Mouse (Mus musculus): ENCODE results near the gene Map2k3. TPM values are rescaled to one million over a fixed set of nuclear protein-coding genes. Genes with fewer than 3 reads are reported as not detected.

Gene Map2k3
- polyA plus RNA-seq, 1 experiment from 2014 or later, result 37.6 TPM

DNA sequence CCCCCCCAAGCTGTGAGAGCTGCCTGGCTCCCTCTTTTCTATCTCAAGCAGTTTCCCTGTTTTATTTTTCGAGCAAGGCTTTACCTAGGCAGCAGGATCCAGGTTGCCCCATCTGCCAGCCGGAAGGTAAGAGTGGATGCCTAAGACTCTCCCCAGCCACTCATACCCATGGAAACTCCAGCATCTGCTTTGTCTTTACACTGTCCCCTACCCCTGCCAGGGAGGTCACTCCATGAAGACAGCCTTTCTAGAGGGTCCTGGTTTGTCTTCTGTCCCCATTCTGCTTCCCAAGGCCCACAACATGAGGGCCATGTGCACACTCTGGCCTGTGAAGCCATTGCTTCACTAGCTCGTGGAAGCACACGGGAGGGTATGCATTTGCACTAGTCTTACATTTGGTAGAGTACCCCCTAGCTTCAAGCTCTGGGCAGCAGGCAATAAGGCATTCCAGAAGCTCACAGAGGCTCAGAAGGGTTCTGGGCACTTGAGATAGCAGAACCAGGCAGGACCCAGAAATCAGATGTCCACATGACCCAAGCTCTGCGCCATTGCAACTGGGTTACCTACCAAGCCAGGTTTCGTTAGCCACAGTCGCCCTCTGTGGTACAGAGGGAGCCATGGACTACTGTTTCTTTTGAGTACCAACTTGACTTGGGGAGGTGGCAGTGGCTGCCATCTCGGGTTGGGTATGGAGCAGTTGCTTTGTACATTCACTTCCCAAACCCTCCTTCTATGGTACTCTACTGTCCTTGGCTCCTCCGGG is 24.0 kb downstream of the Map2k3 start:
- H3K36me3 ChIP-seq (ENCODE audit: control insufficient read depth, insufficient read depth, low read length), result 0 out of 2 replicates have a peak, but pooled peaks cover 2% of the 10 kb centered on the region
- no peak overlapping the region for H3K4me3 ChIP-seq (ENCODE audit: low read depth, low read length)
- H3K4me2 ChIP-seq (replicated peaks; ENCODE audit: low read depth, low read length), result no peak overlapping the region
- H3K9me3 ChIP-seq (ENCODE audit: control insufficient read depth, low read length), result no peaks in the 10 kb centered on the region
- ATAC-seq (ENCODE audit: low FRiP score) (no peak), DNase-seq (ENCODE audit: low spot score) (no peak)
- H3K27ac ChIP-seq (ENCODE audit: low read depth, low read length), result no peak overlapping the region
- H3K27me3 ChIP-seq (ENCODE audit: control insufficient read depth, insufficient read depth, low read length), result no peaks in the 10 kb centered on the region
- no peak overlapping the region for H3K9ac ChIP-seq (ENCODE audit: low read depth, low read length)
- 79% methylated on average over 9 of the region's 9 CpGs for WGBS
- H3K4me1 ChIP-seq (replicated peaks; ENCODE audit: control insufficient read depth, insufficient read depth, low read length), result no peaks in the 10 kb centered on the region

DNA sequence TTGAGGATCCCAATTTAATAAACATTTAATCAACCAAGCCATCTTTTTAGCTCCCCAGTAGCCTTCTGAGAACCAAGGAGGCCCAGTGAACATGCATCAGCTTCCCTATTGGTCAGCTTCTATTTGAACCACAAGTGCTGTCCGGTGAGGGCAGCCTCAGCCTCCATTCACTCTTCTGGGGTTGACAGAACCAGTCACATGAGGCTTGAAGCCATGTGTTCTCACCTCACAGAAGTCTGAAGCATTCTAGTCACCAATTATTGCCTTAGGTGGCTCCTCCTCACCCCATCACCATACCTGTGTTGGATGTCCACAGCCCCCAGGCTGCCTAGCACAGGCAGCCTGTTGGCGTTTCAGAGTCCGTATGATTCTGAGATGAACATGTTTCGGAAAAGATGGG is 27.1 kb downstream of the Map2k3 start:
- H3K36me3 ChIP-seq (ENCODE audit: control insufficient read depth, insufficient read depth, low read length), result no peaks in the 10 kb centered on the region
- no peak overlapping the region for H3K9ac ChIP-seq (ENCODE audit: low read depth, low read length)
- DNase-seq (ENCODE audit: low spot score) (no peak), ATAC-seq (ENCODE audit: low FRiP score) (no peak)
- H3K4me1 ChIP-seq (replicated peaks; ENCODE audit: control insufficient read depth, insufficient read depth, low read length), result no peaks in the 10 kb centered on the region
- H3K4me2 ChIP-seq (replicated peaks; ENCODE audit: low read depth, low read length), result no peak overlapping the region
- 96% methylated on average over 4 of the region's 4 CpGs for WGBS
- no peak overlapping the region for H3K4me3 ChIP-seq (ENCODE audit: low read depth, low read length)
- no peak overlapping the region for H3K27ac ChIP-seq (ENCODE audit: low read depth, low read length)
- no peaks in the 10 kb centered on the region for H3K9me3 ChIP-seq (ENCODE audit: control insufficient read depth, low read length)
- no peaks in the 10 kb centered on the region for H3K27me3 ChIP-seq (ENCODE audit: control insufficient read depth, insufficient read depth, low read length)

DNA sequence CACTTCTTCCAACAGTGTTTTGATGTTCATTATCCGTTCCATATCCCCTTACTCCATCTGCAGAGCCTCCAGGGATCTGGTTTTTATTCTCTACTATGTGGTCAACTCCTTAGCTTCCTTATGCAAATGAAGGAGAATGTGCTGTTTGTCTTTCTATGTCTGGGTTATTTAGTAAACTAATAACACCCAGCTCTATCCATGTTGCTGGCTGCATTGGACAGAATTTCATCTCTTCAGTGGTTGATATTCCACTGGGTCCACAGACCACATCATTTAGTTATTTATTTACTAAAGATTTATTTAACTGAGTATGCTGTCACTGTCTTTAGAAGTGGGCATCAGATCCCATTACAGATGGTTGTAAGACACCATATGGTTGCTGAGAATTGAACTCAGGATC is 29.3 kb downstream of the Map2k3 start:
- Histone ChIP-seq H3K9me3 (ENCODE audit: control insufficient read depth, low read length) (no peaks in the 10 kb centered on the region), H3K9ac (ENCODE audit: low read depth, low read length) (no peak overlapping the region), H3K27me3 (ENCODE audit: control insufficient read depth, insufficient read depth, low read length) (no peaks in the 10 kb centered on the region), H3K36me3 (ENCODE audit: control insufficient read depth, insufficient read depth, low read length) (no peaks in the 10 kb centered on the region), H3K4me3 (ENCODE audit: low read depth, low read length) (no peak overlapping the region), H3K27ac (ENCODE audit: low read depth, low read length) (no peak overlapping the region), H3K4me2 (replicated peaks; ENCODE audit: low read depth, low read length) (no peak overlapping the region), H3K4me1 (replicated peaks; ENCODE audit: control insufficient read depth, insufficient read depth, low read length) (no peaks in the 10 kb centered on the region)
- DNase-seq (ENCODE audit: low spot score), result no peak
- WGBS, result 68% methylated on average over 1 of the region's 1 CpGs
- no peak for ATAC-seq (ENCODE audit: low FRiP score)

DNA sequence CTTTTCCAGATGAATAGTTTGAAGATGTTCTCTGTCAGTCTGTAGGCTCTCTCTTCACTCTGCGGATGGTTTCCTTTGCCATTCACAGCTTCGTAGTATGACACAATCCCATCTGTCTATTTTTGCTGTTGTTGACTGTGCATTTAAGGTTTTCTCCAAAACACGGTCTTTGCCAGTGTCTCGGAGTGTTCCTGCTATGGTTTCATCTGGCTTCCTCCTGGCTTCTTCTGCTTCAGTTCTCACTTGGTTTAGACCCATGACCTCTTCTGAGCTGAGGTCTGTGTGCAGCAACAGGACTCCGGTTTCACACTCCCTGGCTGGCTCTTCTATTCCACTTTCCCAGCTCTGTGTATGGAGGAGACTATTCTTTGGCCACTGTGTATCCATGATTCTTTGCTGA is 30.9 kb downstream of the Map2k3 start:
- no peak overlapping the region for H3K9ac ChIP-seq (ENCODE audit: low read depth, low read length)
- no peaks in the 10 kb centered on the region for H3K27me3 ChIP-seq (ENCODE audit: control insufficient read depth, insufficient read depth, low read length)
- WGBS, result 85% methylated on average over 5 of the region's 5 CpGs
- H3K9me3 ChIP-seq (ENCODE audit: control insufficient read depth, low read length), result no peaks in the 10 kb centered on the region
- no peak for DNase-seq (ENCODE audit: low spot score)
- no peak overlapping the region for H3K27ac ChIP-seq (ENCODE audit: low read depth, low read length)
- H3K4me3 ChIP-seq (ENCODE audit: low read depth, low read length), result no peak overlapping the region
- H3K4me1 ChIP-seq (replicated peaks; ENCODE audit: control insufficient read depth, insufficient read depth, low read length), result no peaks in the 10 kb centered on the region
- no peak overlapping the region for H3K4me2 ChIP-seq (replicated peaks; ENCODE audit: low read depth, low read length)
- ATAC-seq (ENCODE audit: low FRiP score), result no peak
- no peaks in the 10 kb centered on the region for H3K36me3 ChIP-seq (ENCODE audit: control insufficient read depth, insufficient read depth, low read length)

DNA sequence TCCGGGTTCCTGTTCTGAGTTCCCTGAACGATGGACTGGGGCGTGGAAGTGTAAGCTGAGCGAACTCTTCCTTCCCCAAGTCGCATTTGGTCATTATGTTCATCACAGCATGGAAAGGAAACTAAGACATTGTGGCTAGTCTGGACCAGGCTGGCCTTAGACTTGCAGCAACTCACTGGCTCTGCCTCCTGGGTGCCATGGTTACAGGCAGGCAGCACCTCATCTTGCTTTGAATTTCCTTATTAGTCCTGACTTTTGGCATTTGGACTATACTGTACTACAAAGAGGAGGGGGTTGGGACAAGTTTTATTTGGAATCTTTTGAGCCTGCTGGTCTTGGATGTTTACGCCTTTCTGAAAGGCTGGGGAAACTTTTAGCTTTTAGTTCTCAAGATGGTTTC is 35.1 kb downstream of the Map2k3 start:
- no peaks in the 10 kb centered on the region for H3K27me3 ChIP-seq (ENCODE audit: control insufficient read depth, insufficient read depth, low read length)
- H3K4me1 ChIP-seq (replicated peaks; ENCODE audit: control insufficient read depth, insufficient read depth, low read length), result no peaks in the 10 kb centered on the region
- ATAC-seq (ENCODE audit: low FRiP score) (no peak), DNase-seq (ENCODE audit: low spot score) (no peak)
- no peak overlapping the region for H3K4me2 ChIP-seq (replicated peaks; ENCODE audit: low read depth, low read length)
- no peak overlapping the region for H3K9ac ChIP-seq (ENCODE audit: low read depth, low read length)
- H3K27ac ChIP-seq (ENCODE audit: low read depth, low read length), result no peak overlapping the region
- H3K9me3 ChIP-seq (ENCODE audit: control insufficient read depth, low read length), result no peaks in the 10 kb centered on the region
- H3K4me3 ChIP-seq (ENCODE audit: low read depth, low read length), result no peak overlapping the region
- WGBS, result 61% methylated on average over 6 of the region's 6 CpGs
- H3K36me3 ChIP-seq (ENCODE audit: control insufficient read depth, insufficient read depth, low read length), result no peaks in the 10 kb centered on the region

DNA sequence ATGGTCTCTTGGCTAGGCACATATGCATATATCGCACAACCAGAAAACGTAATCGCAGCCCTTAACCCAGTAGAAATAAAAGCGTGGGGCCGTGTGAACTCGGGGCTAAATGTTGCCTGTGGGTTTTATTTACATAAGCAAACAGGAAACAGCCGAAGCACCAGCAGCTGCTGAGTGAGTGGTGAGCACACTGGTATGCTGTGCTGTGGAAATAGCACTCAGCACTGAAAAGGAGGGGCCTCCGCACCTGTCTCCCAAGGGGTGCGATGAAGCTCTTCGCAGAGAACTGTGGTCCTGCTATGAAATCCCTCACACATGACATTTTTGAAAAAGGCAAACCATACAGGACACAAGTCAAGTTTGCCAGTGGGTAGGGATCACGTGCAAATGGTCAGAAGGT is 43.3 kb downstream of the Map2k3 start:
- H3K4me3 ChIP-seq (ENCODE audit: low read depth, low read length), result no peak overlapping the region
- H3K36me3 ChIP-seq (ENCODE audit: control insufficient read depth, insufficient read depth, low read length), result no peaks in the 10 kb centered on the region
- WGBS, result 82% methylated on average over 11 of the region's 11 CpGs
- no peaks in the 10 kb centered on the region for H3K27me3 ChIP-seq (ENCODE audit: control insufficient read depth, insufficient read depth, low read length)
- H3K9me3 ChIP-seq (ENCODE audit: control insufficient read depth, low read length), result no peaks in the 10 kb centered on the region
- no peak overlapping the region for H3K9ac ChIP-seq (ENCODE audit: low read depth, low read length)
- no peak overlapping the region for H3K4me2 ChIP-seq (replicated peaks; ENCODE audit: low read depth, low read length)
- ATAC-seq (ENCODE audit: low FRiP score) (no peak), DNase-seq (ENCODE audit: low spot score) (no peak)
- H3K27ac ChIP-seq (ENCODE audit: low read depth, low read length), result no peak overlapping the region
- no peaks in the 10 kb centered on the region for H3K4me1 ChIP-seq (replicated peaks; ENCODE audit: control insufficient read depth, insufficient read depth, low read length)

DNA sequence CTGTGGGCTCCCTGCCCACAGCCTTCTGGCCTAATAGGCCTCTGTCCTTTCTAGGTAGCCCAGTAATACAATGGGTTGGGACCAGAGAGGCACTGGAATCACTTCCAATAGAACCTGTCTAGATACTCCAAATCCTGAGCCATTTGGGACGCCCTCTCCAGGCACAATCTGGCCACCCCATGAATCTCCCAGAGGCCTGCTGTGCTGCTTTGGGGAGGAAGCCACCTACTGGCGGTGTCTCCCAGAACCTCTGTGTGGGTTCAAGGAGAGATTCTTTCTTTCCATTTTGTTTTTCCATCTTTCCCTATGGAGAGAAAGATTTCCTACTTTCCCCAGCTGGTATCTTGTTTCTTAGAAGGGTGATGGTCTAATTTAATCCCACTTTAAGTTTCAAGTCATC is 44.4 kb downstream of the Map2k3 start:
- Histone ChIP-seq H3K9me3 (ENCODE audit: control insufficient read depth, low read length) (no peaks in the 10 kb centered on the region), H3K9ac (ENCODE audit: low read depth, low read length) (no peak overlapping the region), H3K36me3 (ENCODE audit: control insufficient read depth, insufficient read depth, low read length) (no peaks in the 10 kb centered on the region), H3K4me1 (replicated peaks; ENCODE audit: control insufficient read depth, insufficient read depth, low read length) (no peaks in the 10 kb centered on the region), H3K4me3 (ENCODE audit: low read depth, low read length) (no peak overlapping the region), H3K27ac (ENCODE audit: low read depth, low read length) (no peak overlapping the region), H3K27me3 (ENCODE audit: control insufficient read depth, insufficient read depth, low read length) (no peaks in the 10 kb centered on the region), H3K4me2 (replicated peaks; ENCODE audit: low read depth, low read length) (no peak overlapping the region)
- 61% methylated on average over 2 of the region's 2 CpGs for WGBS
- ATAC-seq (ENCODE audit: low FRiP score) (no peak), DNase-seq (ENCODE audit: low spot score) (no peak)

DNA sequence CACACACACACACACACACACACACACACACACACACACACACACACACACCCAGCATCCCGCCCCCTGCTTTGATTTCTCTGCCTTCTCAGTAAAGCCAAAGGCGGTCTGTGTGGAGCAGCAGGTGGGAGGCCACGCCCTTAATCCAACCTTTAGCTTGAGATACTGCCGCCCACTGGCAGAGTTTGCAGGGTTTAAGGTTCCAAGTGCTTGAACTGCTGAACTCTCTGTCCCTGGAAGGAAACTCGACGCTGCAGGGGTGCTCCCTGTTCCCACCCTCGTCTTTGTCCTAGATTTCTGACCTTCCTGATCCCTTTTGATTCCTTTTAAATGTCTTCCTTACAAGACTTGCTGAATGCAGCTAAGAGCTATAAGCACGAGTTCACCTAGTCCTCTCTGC is 44.9 kb downstream of the Map2k3 start:
- no peak for DNase-seq (ENCODE audit: low spot score)
- H3K36me3 ChIP-seq (ENCODE audit: control insufficient read depth, insufficient read depth, low read length), result no peaks in the 10 kb centered on the region
- H3K27ac ChIP-seq (ENCODE audit: low read depth, low read length), result no peak overlapping the region
- WGBS, result 8% methylated on average over 7 of the region's 8 CpGs
- H3K27me3 ChIP-seq (ENCODE audit: control insufficient read depth, insufficient read depth, low read length), result no peaks in the 10 kb centered on the region
- H3K4me2 ChIP-seq (replicated peaks; ENCODE audit: low read depth, low read length), result no peak overlapping the region
- no peak overlapping the region for H3K4me3 ChIP-seq (ENCODE audit: low read depth, low read length)
- no peaks in the 10 kb centered on the region for H3K4me1 ChIP-seq (replicated peaks; ENCODE audit: control insufficient read depth, insufficient read depth, low read length)
- no peak overlapping the region for H3K9ac ChIP-seq (ENCODE audit: low read depth, low read length)
- no peak for ATAC-seq (ENCODE audit: low FRiP score)
- H3K9me3 ChIP-seq (ENCODE audit: control insufficient read depth, low read length), result no peaks in the 10 kb centered on the region

DNA sequence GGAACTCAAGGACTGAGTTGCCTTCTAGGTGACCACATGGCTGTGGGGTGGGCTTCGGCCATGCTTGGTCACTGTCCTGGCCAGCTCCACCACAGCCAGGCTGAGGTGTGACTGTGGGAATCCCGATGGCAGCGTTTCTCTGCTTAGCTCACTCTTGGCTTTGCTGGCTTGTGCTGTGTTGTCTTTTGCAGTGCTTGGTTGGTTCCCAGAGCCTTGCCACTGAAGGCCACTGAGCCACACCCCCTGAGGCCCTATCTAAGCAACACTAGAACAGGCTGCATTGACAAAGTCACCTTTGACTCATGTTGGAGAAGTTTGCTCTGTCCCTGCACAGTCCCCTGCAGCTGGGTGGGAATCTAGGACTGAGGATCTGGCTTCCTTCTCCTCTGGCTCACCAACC is 45.3 kb downstream of the Map2k3 start:
- no peak for DNase-seq (ENCODE audit: low spot score)
- Histone ChIP-seq H3K4me3 (ENCODE audit: low read depth, low read length) (no peak overlapping the region), H3K4me2 (replicated peaks; ENCODE audit: low read depth, low read length) (no peak overlapping the region), H3K4me1 (replicated peaks; ENCODE audit: control insufficient read depth, insufficient read depth, low read length) (no peaks in the 10 kb centered on the region), H3K27ac (ENCODE audit: low read depth, low read length) (no peak overlapping the region), H3K9ac (ENCODE audit: low read depth, low read length) (no peak overlapping the region), H3K36me3 (ENCODE audit: control insufficient read depth, insufficient read depth, low read length) (no peaks in the 10 kb centered on the region), H3K9me3 (ENCODE audit: control insufficient read depth, low read length) (no peaks in the 10 kb centered on the region), H3K27me3 (ENCODE audit: control insufficient read depth, insufficient read depth, low read length) (no peaks in the 10 kb centered on the region)
- WGBS, result 51% methylated on average over 3 of the region's 3 CpGs
- no peak for ATAC-seq (ENCODE audit: low FRiP score)

All from hindbrain, embryonic 11.5 days (tissue).